Mouse (Mus musculus): ENCODE measurements at regions not wholly inside any gene's neighbourhood (a gene's known extent, or its start where the extent isn't known, plus 50 kb on each side); places are given as distances from the start of the nearest gene placed in this dataset.

DNA sequence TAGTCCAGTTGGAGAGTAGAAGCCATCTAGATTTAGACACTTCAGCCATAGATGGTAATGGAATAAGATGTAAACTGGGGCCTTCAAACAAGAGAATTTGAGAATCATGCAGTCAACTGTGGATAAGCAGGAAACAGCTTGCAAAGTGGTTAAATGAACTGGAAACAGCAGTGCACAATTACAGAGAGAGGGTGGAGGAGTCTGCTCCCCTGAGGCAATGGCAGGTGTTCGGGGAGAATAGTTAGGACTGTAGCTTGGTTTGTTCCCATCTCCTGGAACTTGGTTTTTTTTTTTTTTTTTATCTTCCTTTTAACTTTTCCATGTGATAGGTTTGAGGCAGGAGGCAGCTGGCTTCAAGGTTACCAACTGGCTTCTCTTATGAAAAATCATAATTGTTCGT is 165.1 kb upstream of the Ell2 start:
- TF ChIP-seq E2F4 (IDR thresholded peaks at IDR 0.05; ENCODE audit: insufficient read depth): no peak
- TF ChIP-seq MYOD1 (IDR thresholded peaks at IDR 0.05; ENCODE audit: control insufficient read depth in 1 of 3, insufficient read length in 2 of 3, low read depth in 2 of 3): no peak
- TF ChIP-seq USF1 (IDR thresholded peaks at IDR 0.05; ENCODE audit: low read depth): no peak
- no peak for TF ChIP-seq TCF12 (IDR thresholded peaks at IDR 0.05; ENCODE audit: insufficient read depth, poor library complexity, severe bottlenecking)
- no peak for TF ChIP-seq POLR2A (IDR thresholded peaks at IDR 0.05; ENCODE audit: insufficient read length, low read depth)
- TF ChIP-seq CEBPB (IDR thresholded peaks at IDR 0.05; ENCODE audit: insufficient read depth, poor library complexity, severe bottlenecking): no peak
- TF ChIP-seq REST (IDR thresholded peaks at IDR 0.05; ENCODE audit: insufficient read depth, insufficient read length): no peak
- no peak for TF ChIP-seq MAX (IDR thresholded peaks at IDR 0.05; ENCODE audit: low read depth)
- no peak for TF ChIP-seq MYOG (IDR thresholded peaks at IDR 0.05; ENCODE audit: control insufficient read depth in 1 of 3, insufficient read depth in 1 of 3, insufficient read length in 2 of 3, low read depth in 2 of 3)
- TF ChIP-seq POLR2AphosphoS2 (IDR thresholded peaks at IDR 0.05; ENCODE audit: insufficient read length, low read depth): no peak
- TF ChIP-seq TCF3 (IDR thresholded peaks at IDR 0.05; ENCODE audit: insufficient read length, low read depth): no peak
- TF ChIP-seq SRF (IDR thresholded peaks at IDR 0.05; ENCODE audit: control insufficient read depth, insufficient read length, low read depth): no peak
- Histone ChIP-seq H3K4me2 (ENCODE audit: low read depth) (no peak overlapping the region), H3K4me3 (no peak overlapping the region), H3K79me2 (ENCODE audit: control insufficient read depth, insufficient read depth) (no peaks in the 10 kb centered on the region), H3ac (ENCODE audit: control insufficient read depth, insufficient read length) (no peak overlapping the region), H3K36me3 (ENCODE audit: control insufficient read depth, insufficient read depth) (no peaks in the 10 kb centered on the region), H3K27me3 (ENCODE audit: control insufficient read depth, insufficient read depth, insufficient read length) (no peaks in the 10 kb centered on the region)

DNA sequence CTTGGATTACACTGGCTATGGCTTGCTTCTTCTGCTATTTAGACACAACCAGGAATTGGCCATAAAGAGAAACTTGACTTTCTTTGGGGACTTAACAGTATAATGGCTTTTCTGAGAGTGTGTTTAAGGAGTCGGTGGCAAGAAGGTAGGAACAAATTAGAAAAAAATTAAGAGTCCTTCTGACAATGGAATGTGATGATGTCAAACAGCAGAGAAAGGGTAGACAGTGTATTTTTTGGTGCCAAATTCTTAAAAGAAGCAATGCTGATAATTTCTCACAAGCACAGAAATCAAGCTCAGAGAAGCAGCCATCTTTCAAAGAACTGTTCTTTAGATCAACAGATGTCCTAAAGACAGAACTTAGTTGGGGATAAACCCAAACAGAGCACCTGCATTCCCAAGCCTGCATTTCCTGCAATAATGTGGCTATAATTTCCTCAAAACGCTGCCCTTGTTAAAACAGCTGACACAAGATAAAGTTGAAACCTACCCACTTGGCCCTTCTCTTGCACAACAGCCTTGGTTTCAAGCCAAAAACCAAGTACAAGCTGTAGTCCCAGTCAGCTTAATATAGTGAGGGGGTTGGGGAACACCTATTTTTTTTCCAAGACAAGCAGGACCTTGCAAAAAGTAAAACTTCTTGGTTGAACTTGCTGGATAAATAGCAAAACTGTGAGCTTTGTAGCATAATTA is 164.2 kb upstream of the Ell2 start:
- no peak for TF ChIP-seq SRF (IDR thresholded peaks at IDR 0.05; ENCODE audit: control insufficient read depth, insufficient read length, low read depth)
- peak in 1 of 3 experiments; percentile 17 for TF ChIP-seq MYOG (IDR thresholded peaks at IDR 0.05; ENCODE audit: control insufficient read depth in 1 of 3, insufficient read depth in 1 of 3, insufficient read length in 2 of 3, low read depth in 2 of 3)
- TF ChIP-seq E2F4 (IDR thresholded peaks at IDR 0.05; ENCODE audit: insufficient read depth): no peak
- no peak for TF ChIP-seq TCF12 (IDR thresholded peaks at IDR 0.05; ENCODE audit: insufficient read depth, poor library complexity, severe bottlenecking)
- TF ChIP-seq POLR2A (IDR thresholded peaks at IDR 0.05; ENCODE audit: insufficient read length, low read depth): no peak
- no peak for TF ChIP-seq POLR2AphosphoS2 (IDR thresholded peaks at IDR 0.05; ENCODE audit: insufficient read length, low read depth)
- TF ChIP-seq CEBPB (IDR thresholded peaks at IDR 0.05; ENCODE audit: insufficient read depth, poor library complexity, severe bottlenecking): peak; percentile 95
- Histone ChIP-seq H3ac (ENCODE audit: control insufficient read depth, insufficient read length) (no peak overlapping the region), H3K27me3 (ENCODE audit: control insufficient read depth, insufficient read depth, insufficient read length) (no peaks in the 10 kb centered on the region), H3K36me3 (ENCODE audit: control insufficient read depth, insufficient read depth) (no peaks in the 10 kb centered on the region), H3K4me2 (ENCODE audit: low read depth) (no peak overlapping the region), H3K4me3 (no peak overlapping the region), H3K79me2 (ENCODE audit: control insufficient read depth, insufficient read depth) (no peaks in the 10 kb centered on the region)

DNA sequence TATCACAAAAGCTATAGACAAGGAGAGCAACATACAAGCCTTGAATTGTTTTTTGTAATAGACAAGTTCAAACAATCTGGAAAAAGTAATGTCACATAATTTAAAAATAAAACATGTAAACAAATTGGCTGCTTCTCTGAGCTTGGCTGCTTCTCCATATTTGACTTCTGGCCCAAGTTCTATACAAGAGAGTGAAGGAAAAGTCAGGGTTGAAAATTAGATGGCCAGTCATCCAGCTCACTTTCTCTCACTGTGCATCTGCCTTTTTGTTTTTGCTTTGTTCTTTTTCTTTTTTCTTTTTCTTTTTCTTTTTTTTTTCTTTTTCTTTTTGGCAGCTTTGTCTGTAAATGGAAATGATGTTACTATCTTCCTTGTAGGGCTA is 163.6 kb upstream of the Ell2 start:
- Histone ChIP-seq H3K4me3 (no peak overlapping the region), H3K27me3 (ENCODE audit: control insufficient read depth, insufficient read depth, insufficient read length) (no peaks in the 10 kb centered on the region), H3K79me2 (ENCODE audit: control insufficient read depth, insufficient read depth) (no peaks in the 10 kb centered on the region), H3ac (ENCODE audit: control insufficient read depth, insufficient read length) (no peak overlapping the region), H3K4me2 (ENCODE audit: low read depth) (no peak overlapping the region), H3K36me3 (ENCODE audit: control insufficient read depth, insufficient read depth) (no peaks in the 10 kb centered on the region)
- TF ChIP-seq POLR2AphosphoS2 (IDR thresholded peaks at IDR 0.05; ENCODE audit: insufficient read length, low read depth) (no peak), SRF (IDR thresholded peaks at IDR 0.05; ENCODE audit: control insufficient read depth, insufficient read length, low read depth) (no peak), MYOD1 (IDR thresholded peaks at IDR 0.05; ENCODE audit: control insufficient read depth in 1 of 3, insufficient read length in 2 of 3, low read depth in 2 of 3) (no peak), CEBPB (IDR thresholded peaks at IDR 0.05; ENCODE audit: insufficient read depth, poor library complexity, severe bottlenecking) (no peak), TCF12 (IDR thresholded peaks at IDR 0.05; ENCODE audit: insufficient read depth, poor library complexity, severe bottlenecking) (no peak), MAX (IDR thresholded peaks at IDR 0.05; ENCODE audit: low read depth) (no peak), E2F4 (IDR thresholded peaks at IDR 0.05; ENCODE audit: insufficient read depth) (no peak), POLR2A (IDR thresholded peaks at IDR 0.05; ENCODE audit: insufficient read length, low read depth) (no peak), TCF3 (IDR thresholded peaks at IDR 0.05; ENCODE audit: insufficient read length, low read depth) (no peak), REST (IDR thresholded peaks at IDR 0.05; ENCODE audit: insufficient read depth, insufficient read length) (no peak), MYOG (IDR thresholded peaks at IDR 0.05; ENCODE audit: control insufficient read depth in 1 of 3, insufficient read depth in 1 of 3, insufficient read length in 2 of 3, low read depth in 2 of 3) (no peak), USF1 (IDR thresholded peaks at IDR 0.05; ENCODE audit: low read depth) (no peak)

DNA sequence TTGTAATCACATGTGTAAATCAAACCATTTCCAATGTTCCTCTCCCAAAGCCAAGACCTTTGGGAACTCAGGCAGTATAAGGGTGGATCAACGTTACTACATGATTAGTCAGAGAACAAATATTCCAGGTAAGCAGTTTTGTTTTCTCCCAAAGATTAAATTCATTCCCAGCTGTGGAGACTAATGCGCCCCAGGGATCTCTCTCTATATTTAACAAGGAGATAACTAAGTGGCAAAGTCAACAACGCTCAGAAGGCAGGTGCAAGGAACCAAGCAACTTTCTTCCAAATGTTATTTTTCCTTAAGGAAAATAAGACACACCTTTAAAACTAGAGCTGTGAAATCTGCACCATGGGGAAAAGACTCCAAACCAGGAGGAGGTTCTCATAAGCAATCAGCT is 163.0 kb upstream of the Ell2 start:
- no peaks in the 10 kb centered on the region for H3K79me2 ChIP-seq (ENCODE audit: control insufficient read depth, insufficient read depth)
- H3K4me3 ChIP-seq: no peak overlapping the region
- no peak overlapping the region for H3K4me2 ChIP-seq (ENCODE audit: low read depth)
- H3K27me3 ChIP-seq (ENCODE audit: control insufficient read depth, insufficient read depth, insufficient read length): no peaks in the 10 kb centered on the region
- TF ChIP-seq USF1 (IDR thresholded peaks at IDR 0.05; ENCODE audit: low read depth) (no peak), POLR2AphosphoS2 (IDR thresholded peaks at IDR 0.05; ENCODE audit: insufficient read length, low read depth) (no peak), E2F4 (IDR thresholded peaks at IDR 0.05; ENCODE audit: insufficient read depth) (no peak), MAX (IDR thresholded peaks at IDR 0.05; ENCODE audit: low read depth) (no peak), POLR2A (IDR thresholded peaks at IDR 0.05; ENCODE audit: insufficient read length, low read depth) (no peak), TCF3 (IDR thresholded peaks at IDR 0.05; ENCODE audit: insufficient read length, low read depth) (no peak), SRF (IDR thresholded peaks at IDR 0.05; ENCODE audit: control insufficient read depth, insufficient read length, low read depth) (no peak), MYOG (IDR thresholded peaks at IDR 0.05; ENCODE audit: control insufficient read depth in 1 of 3, insufficient read depth in 1 of 3, insufficient read length in 2 of 3, low read depth in 2 of 3) (no peak), REST (IDR thresholded peaks at IDR 0.05; ENCODE audit: insufficient read depth, insufficient read length) (no peak), MYOD1 (IDR thresholded peaks at IDR 0.05; ENCODE audit: control insufficient read depth in 1 of 3, insufficient read length in 2 of 3, low read depth in 2 of 3) (no peak), TCF12 (IDR thresholded peaks at IDR 0.05; ENCODE audit: insufficient read depth, poor library complexity, severe bottlenecking) (no peak), CEBPB (IDR thresholded peaks at IDR 0.05; ENCODE audit: insufficient read depth, poor library complexity, severe bottlenecking) (no peak)
- no peaks in the 10 kb centered on the region for H3K36me3 ChIP-seq (ENCODE audit: control insufficient read depth, insufficient read depth)
- no peak overlapping the region for H3ac ChIP-seq (ENCODE audit: control insufficient read depth, insufficient read length)
